Mouse (Mus musculus) liver (tissue): Measurements from ENCODE around the gene Ern2.

Experiments used
- DNase-seq: peaks from one replicate; pipeline ENCODE4 v3.0.0-alpha.2; 2020; ENCODE audit warnings: mixed read lengths

The Ern2 gene

DNA sequence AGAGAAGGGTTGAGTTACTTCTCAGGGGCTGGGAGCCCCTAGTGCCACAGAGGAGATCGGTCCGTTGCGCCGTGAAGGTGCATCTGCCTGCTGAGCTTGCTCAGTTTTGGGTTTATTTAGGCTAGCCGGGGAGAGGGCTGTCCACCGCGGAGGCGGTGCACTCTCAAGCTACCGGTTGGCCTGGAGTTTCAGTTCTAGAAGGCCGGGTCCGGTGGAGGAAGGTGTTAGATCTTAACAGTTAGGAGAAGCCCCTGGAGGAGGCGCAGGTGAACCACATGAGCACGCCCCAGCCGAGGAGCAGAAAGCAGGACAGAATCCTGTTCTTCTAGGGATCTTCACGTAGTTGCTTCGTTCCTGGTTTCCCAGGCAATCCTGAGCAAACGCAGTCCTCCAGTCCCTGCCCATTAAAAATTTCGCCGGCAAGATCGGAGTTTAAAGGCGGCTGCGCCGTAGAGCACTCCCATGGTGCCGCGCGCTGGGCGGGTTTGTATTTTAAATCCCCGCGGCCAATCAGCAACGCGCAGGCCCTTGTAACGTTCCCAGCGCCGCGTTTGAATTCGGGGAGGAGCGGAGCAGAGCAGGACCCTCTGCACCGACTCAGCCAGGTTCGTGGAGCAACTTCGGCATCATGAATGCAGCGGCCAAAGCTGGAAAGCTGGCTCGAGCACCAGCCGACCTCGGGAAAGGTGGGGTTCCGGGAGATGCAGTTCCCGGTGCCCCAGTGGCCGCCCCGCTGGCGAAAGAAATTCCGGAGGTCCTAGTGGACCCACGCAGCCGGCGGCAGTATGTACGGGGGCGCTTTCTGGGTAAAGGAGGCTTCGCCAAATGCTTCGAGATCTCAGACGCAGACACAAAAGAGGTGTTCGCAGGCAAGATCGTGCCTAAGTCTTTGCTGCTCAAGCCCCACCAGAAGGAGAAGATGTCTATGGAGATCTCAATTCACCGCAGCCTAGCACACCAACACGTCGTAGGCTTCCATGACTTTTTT, 26.8 kb downstream of the Ern2 start, which contains the start of gene Plk1:
Plk1 (plus strand) TSS at position 525 of the 988 bp plus-strand sequence.
- peak; percentile 93 for DNase-seq

DNA sequence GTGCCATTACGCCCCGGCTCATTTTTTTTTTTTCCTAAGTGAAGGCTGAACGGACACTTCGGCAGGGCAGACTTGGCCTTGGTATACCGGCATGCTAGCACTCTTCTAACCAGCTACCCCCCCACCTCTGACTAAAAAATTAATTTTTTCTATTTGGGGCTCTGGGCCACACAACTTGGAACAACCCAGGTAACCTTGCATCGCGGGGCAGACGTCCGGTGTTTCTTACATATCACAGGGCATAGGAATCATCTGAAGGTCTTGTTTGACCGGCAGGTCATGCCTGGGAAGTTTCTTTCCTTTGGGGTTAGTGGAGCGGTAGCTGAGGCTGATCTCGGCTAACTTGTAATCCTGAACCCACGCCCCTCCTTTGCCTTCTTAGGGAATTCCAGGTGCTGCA, 27.5 kb downstream of the Ern2 start:
- DNase-seq, result no peak

DNA sequence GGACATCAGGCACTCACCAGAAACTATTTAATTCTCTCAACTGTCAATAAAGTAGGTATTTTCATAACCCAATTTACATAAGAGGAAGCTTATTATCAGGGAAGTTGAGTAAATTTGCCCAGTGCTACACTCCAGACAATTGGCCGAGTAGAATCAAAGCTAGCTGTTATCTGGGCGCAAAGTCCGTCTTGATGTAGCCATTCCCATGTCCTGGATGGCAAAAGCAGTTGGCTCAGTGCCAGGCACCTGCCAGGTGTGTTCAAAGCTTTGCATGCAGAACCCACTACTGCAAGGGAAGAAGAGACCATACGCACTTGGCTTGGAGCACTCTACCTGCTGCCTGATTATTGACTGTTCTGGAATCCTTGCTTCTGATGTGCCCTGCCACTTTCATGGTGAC, 33.5 kb downstream of the Ern2 start:
- DNase-seq, result peak; percentile 40

DNA sequence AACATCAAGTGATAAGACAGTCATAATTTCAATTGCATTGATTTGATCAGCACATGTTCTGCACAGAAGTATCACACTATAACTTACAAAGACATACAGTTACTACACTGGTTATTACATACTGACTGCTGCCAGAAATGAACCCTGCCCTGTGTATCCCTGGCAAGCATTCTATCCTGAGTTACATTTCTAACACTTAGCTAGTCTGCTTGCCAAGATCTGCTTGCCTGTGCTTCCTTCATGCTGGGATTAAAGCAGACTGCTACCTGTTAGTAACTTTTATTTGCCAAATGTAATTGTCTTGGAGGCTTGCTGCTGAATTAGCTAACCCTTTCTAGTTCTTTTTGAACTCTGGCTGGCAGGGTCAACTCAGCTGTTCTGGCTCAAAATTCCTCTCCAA, 45.0 kb downstream of the Ern2 start:
- DNase-seq, result no peak

DNA sequence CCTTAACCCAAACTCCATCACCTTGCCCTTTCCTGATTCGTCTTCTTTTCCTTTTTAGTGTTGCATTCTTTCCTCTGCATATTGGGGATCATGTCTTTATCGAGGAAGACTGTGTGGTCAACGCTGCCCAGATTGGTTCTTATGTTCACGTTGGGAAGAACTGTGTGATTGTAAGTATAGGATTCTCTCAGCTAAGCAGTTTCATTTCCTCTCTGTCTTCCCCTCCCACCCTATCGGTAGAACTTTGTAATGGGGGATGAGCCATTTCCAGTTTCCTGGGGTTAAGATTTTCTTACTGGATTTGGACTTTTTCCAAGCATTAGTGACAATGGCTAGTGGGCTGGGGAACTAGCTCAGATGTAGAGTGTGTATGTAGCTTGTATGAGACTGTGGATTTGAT, 47.8 kb downstream of the Ern2 start:
- DNase-seq, result no peak

DNA sequence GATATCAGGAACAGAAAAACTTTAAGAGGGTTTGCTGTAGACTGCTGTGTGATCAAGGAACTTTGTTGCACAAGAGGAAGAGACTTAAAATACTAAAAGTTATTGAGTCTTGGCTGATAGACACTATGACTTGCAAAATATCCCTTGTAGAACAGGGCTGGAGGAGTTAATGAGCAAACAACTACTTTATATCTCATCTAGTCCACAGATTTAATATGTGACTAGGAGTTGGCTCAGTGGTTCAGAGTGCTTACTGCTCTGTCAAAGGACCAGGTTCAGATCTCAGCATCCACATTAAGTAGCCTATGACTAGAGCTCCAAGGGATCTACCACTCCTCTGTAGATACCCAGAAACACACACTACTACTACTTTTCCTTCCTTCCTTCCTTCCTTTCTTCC, 48.9 kb downstream of the Ern2 start:
- DNase-seq, result no peak

DNA sequence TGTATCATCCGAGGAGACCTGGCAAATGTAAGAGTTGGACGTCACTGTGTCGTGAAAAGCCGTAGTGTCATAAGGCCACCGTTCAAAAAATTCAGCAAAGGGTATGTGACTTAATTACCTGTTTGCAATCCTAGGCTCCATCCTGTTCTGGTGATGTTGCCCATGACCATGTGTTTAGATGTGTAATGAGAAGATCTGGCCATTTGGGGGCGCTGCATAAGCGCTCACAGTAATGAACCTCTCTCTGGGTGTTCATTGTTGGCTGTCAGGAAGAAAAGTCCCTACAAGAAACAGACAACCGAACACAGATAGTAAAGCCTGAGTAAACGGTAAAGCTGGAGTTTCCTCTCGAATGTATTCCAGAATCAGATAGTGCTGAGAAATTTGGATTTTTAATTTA, 50.9 kb downstream of the Ern2 start:
- DNase-seq, result peak; percentile 12

DNA sequence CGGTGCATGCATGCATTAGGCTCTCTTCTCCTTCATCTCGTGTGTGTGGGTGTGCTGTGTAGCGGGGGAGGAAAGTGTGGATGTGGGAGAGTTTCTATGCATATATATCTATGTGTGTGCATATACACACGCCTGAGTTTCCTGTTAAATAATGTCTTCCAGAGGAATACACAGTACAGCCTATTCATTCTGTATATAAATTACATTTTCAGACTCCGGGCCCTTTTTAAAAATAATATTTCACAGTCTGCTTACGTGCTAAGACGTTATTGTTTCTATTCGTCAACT, 52.7 kb downstream of the Ern2 start:
- DNase-seq, result no peak

DNA sequence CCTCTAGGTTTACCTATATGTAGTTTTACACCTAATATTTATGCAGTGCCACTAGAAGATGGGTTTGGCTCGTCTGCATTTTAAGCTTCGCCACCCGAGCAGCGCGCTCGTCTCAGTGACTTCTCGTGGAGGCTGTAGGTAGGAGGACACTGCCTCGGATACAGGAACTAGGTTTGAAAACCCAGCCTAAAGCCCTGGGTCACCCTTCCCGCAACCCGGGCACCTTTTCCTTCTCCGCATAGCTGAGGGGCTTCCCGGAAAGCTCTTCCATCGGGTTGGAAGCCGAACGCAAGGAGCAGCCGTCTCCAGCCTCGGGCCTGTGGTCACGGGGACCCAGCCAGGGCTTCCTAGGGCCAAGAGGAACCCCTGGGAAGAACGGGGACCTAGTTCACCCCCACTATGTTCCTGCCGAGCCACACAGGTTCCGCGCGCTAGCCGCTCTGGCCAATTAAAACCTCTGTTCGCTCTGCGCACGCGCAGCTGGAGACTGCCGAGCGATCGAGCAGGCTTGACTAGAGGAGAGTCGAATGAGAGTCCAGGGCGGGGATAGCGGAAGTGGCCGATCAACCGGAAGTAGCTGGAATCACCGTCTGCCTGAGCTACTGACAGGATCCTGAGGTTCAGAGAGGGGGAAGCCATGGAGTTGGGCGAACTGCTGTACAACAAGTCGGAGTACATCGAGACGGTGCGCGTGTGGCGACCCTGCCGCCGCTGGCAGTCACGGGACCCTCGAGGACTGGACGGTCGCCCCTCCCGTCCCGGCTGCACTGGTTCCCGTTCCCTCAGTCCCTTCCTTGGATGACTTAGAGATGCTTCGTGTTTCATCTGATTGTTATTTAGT, 53.3 kb downstream of the Ern2 start, which contains the start of the genes Palb2 and Dctn5:
Palb2 (minus strand) TSS at position 489 of the 841 bp plus-strand sequence.
Dctn5 (plus strand) TSS at position 545 of the 841 bp plus-strand sequence.
- DNase-seq, result peak; percentile 99

DNA sequence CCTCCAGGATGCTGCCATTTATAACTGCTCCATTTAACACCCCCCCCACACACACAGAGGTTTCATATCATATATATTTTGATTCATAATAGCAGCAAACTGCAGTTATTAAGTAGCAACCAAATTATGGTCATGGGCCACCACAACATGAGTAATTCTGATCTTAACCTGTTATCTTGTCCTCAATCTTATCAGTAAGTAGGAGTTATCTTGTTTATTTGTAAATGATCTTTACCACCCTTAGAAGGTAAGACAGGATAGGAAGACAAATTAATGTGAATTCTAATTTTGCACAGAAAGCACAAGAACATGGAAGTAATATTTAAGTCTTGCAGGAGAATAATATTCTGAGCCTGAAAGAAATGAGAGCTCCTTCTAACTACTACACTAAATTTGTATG, 54.2 kb downstream of the Ern2 start:
- no peak for DNase-seq

DNA sequence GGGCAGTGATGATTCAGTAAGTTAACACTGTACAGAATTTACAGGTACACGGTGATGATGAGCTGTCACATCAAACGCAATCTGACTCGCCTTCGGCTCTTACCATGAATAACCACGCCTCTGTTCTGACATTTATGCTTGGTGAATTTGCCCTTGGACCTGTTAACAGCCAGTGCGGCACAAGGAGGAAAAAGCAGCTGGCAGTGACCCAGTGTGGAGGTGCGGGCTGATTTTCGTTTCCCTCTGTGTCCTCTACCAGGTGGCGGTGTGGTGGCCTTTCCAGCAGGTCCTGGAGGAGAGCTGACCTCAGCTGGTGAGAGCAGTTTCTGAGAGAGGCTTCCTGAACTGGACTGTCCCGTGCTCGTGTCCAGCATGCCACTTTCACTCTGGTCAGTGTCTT, 59.1 kb downstream of the Ern2 start:
- DNase-seq, result no peak

DNA sequence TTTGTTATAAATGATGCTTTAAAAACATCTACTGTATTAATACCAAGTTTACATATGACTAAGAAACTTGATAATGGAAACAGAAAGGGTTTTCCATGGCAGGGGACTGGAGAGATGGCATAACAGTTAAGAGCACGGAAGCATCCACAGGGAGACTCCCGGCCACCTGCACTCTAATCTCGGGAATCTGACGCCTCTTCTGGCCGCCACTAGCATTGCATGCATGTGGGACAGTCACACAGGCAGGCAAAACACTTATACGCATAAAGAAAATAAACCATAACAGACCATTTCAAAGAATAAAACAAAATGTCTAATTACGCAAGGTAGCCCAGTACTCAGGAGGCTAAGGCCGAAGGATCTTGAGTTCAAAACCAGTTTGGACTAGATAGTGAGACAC, 60.4 kb downstream of the Ern2 start:
- DNase-seq, result no peak

DNA sequence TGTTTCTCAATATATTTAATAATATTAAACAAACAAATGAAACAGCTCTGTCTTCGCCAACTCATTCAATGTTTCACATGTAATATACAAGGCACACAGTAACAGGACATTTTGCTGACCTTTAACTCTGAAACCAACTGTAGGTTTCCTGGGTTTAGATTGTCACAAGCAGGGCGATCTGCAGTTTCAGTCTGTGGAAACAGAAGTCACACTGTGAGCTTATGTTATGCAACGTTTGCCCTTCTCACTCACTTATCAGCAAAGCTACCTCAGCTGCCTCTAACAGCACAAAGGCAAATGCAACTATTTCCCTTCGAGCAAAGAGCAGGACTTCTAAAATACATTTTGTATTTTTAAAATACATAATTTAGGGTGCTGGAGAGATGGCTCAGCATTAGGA, 62.5 kb downstream of the Ern2 start:
- DNase-seq, result no peak
